Mouse (Mus musculus): ENCODE data around the gene Gm44805. TPM values are rescaled to one million over a fixed set of nuclear protein-coding genes. Genes with fewer than 3 reads are reported as not detected.
A peak's percentile ranks its signal among the peaks of the same experiment; 100 is the strongest.

The Gm44805 gene
- polyA plus RNA-seq, 1 experiment from 2014 or later = not detected

DNA sequence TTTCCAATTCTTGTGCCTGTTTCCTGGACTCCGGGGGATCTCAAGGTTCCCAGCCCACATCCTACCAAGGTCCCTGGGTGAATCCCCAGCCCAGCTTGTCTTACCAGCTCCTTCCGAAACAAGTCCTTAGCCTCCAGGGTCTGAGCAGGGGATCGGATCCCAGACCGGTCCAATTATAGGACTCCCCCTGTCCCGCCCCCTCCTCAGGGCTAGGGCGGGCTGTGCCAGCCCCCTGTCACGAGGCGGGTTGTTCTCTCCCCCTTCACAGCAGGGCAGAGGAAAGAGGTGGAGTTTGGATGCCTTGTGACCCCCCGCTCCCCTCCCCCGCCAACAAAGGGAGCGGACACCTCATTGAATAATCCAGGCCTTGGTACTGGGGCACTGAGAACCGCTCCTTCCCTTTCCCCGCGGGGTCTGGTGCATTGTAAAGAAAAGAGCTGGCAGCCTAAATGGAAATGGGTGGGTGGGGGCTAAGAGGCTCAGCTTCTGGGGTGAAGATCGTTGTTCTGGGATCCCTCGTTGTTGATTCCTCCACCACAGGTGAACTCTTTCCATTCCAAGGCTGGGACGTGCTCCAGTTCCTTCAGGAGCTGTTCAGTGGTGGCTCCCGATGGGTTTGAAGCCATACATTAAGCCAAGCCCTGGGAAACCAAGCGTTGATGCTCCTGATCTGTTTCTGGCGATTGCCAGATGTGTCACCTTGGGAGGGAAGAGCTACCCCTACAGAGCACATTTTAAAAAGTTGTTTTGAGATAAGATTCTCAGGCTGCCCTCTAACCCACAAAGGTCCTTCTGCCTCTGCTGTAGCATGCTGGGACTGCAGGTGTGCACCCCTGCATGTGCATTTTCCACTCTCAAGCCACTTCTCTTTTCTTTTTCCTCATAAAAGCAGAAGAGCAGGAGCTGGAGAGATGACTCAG is 17.9 kb upstream of the Gm44805 start, which contains the start of gene Apoe:
Gene Apoe (minus strand): TSS at position 282 of the 920 bp plus-strand sequence.
- 2% methylated on average over 20 of the region's 20 CpGs for WGBS
- H3K36me3 ChIP-seq = peaks cover 40% of the 10 kb centered on the region
- peaks cover 6% of the 10 kb centered on the region; the same call in 1 of the 2 replicates for H3K9me3 ChIP-seq
- no peaks in the 10 kb centered on the region for H3K27me3 ChIP-seq
- H3K9ac ChIP-seq = peak within 1 kb of the TSS; percentile 33
- H3K4me3 ChIP-seq = peak within 1 kb of the TSS; percentile 33
- H3K4me2 ChIP-seq (replicated peaks) = peak within 1 kb of the TSS; percentile 66
- no peak for ATAC-seq (ENCODE audit: insufficient number of reproducible peaks, insufficient read depth, low FRiP score, low TSS enrichment)
- H3K4me1 ChIP-seq = peaks cover 17% of the 10 kb centered on the region
- H3K27ac ChIP-seq = peak within 1 kb of the TSS; percentile 30; the same call in 1 of the 2 replicates

GRCm38 (mm10) chr7:19697949-19698906 is 17.0 kb upstream of the Gm44805 start:
- Histone ChIP-seq H3K4me3 (peak overlapping the region; percentile 33), H3K36me3 (peaks cover 31% of the 10 kb centered on the region), H3K9me3 (peaks cover 6% of the 10 kb centered on the region; the same call in 1 of the 2 replicates), H3K4me2 (replicated peaks) (peak overlapping the region; percentile 66), H3K4me1 (peaks cover 19% of the 10 kb centered on the region), H3K9ac (peak overlapping the region; percentile 33), H3K27ac (peak overlapping the region; percentile 26; the same call in 1 of the 2 replicates), H3K27me3 (no peaks in the 10 kb centered on the region)
- 2% methylated on average over 28 of the region's 28 CpGs for WGBS
- ATAC-seq (ENCODE audit: insufficient number of reproducible peaks, insufficient read depth, low FRiP score, low TSS enrichment) = no peak

DNA sequence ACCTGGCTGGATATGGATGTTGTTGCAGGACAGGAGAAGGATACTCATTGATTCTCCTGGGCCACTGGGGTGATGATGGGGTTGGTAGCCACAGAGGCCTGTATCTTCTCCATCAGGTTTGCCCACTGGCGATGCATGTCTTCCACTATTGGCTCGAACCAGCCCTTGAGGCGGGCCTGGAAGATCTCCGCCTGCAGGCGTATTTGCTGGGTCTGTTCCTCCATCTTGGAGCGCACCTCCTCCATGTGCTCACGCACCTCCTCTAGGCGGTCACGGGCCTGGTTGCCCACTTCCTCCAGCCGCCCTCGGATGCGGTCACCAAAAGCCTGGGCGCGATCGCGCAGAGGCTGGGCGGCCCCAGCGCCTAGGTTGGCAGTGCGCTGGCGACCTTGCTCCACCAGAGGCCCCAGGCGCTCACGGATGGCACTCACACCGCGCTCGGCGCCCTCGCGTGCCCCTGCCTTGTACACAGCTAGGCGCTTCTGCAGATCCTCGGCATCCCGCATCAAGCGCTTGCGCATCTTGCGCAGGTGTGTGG is 15.2 kb upstream of the Gm44805 start:
- Histone ChIP-seq H3K27me3 (no peaks in the 10 kb centered on the region), H3K36me3 (peaks cover 13% of the 10 kb centered on the region), H3K9me3 (peaks cover 6% of the 10 kb centered on the region; the same call in 1 of the 2 replicates), H3K4me3 (no peak overlapping the region), H3K4me1 (peaks cover 22% of the 10 kb centered on the region), H3K4me2 (replicated peaks) (no peak overlapping the region), H3K27ac (no peak overlapping the region), H3K9ac (no peak overlapping the region)
- ATAC-seq (ENCODE audit: insufficient number of reproducible peaks, insufficient read depth, low FRiP score, low TSS enrichment) = no peak
- 90% methylated on average over 34 of the region's 34 CpGs for WGBS

- ATAC-seq (ENCODE audit: insufficient number of reproducible peaks, insufficient read depth, low FRiP score, low TSS enrichment) = no peak
- no peak overlapping the region for H3K9ac ChIP-seq
- peaks cover 6% of the 10 kb centered on the region; the same call in 1 of the 2 replicates for H3K9me3 ChIP-seq
- H3K4me3 ChIP-seq = no peak overlapping the region
- no peak overlapping the region for H3K27ac ChIP-seq
- peaks cover 12% of the 10 kb centered on the region for H3K36me3 ChIP-seq
- no peak overlapping the region for H3K4me2 ChIP-seq (replicated peaks)
- no peaks in the 10 kb centered on the region for H3K27me3 ChIP-seq
- 83% methylated on average over 6 of the region's 6 CpGs for WGBS
- peaks cover 22% of the 10 kb centered on the region for H3K4me1 ChIP-seq
These were observed 14.7 kb upstream of the Gm44805 start for GRCm38 (mm10) chr7:19695881-19696280.

DNA sequence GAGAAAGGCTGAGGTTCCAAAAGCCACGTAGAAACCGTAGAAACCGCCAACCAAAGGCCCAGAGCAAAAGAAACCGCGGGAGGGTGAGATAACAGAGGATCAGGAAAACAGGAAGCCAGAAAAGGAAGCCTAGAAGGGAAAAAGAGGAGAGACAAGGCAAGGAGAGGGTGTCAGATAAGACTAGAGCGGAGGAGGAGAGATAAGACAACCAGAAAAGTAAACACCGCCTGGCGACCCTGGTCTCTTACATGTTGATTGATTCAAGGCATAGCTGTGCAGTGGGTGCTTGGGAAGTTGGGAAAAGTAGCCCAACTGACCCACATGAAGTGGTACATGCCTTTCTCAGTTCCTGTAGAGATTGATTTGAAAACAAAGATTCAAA is 14.0 kb upstream of the Gm44805 start:
- H3K9ac ChIP-seq = no peak overlapping the region
- no peak overlapping the region for H3K4me2 ChIP-seq (replicated peaks)
- H3K9me3 ChIP-seq = peaks cover 6% of the 10 kb centered on the region; the same call in 1 of the 2 replicates
- H3K4me3 ChIP-seq = no peak overlapping the region
- H3K36me3 ChIP-seq = peaks cover 12% of the 10 kb centered on the region
- 51% methylated on average over 8 of the region's 8 CpGs for WGBS
- H3K4me1 ChIP-seq = peaks cover 22% of the 10 kb centered on the region
- no peak for ATAC-seq (ENCODE audit: insufficient number of reproducible peaks, insufficient read depth, low FRiP score, low TSS enrichment)
- no peak overlapping the region for H3K27ac ChIP-seq
- no peaks in the 10 kb centered on the region for H3K27me3 ChIP-seq

- H3K4me3 ChIP-seq = no peak overlapping the region
- no peak overlapping the region for H3K9ac ChIP-seq
- ATAC-seq (ENCODE audit: insufficient number of reproducible peaks, insufficient read depth, low FRiP score, low TSS enrichment) = no peak
- peaks cover 12% of the 10 kb centered on the region for H3K36me3 ChIP-seq
- H3K4me2 ChIP-seq (replicated peaks) = no peak overlapping the region
- no peaks in the 10 kb centered on the region for H3K27me3 ChIP-seq
- H3K27ac ChIP-seq = no peak overlapping the region
- 84% methylated on average over 10 of the region's 10 CpGs for WGBS
- H3K9me3 ChIP-seq = peaks cover 6% of the 10 kb centered on the region; the same call in 1 of the 2 replicates
- peaks cover 21% of the 10 kb centered on the region for H3K4me1 ChIP-seq
These were observed 13.4 kb upstream of the Gm44805 start for GRCm38 (mm10) chr7:19694336-19695212.

DNA sequence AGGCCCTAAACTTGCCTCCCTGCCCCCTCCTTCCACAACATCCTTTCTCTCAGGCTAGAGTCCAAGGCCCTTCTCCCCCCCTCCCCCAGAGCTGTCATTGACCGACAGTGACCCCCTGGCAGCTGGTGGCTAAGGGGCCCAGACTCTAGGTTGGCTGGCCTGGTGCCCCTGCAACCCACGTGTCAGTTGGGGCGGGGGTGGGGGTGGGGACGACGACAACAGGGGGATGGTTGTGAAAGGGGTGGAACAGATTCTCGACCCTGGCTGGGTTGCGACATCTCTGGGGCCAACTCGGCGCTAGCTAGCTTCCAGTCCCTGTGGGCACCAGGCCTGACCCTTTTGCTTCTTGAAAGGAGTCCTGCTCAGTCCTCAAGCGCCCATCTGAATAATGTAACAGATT is 12.2 kb upstream of the Gm44805 start:
- peaks cover 6% of the 10 kb centered on the region; the same call in 1 of the 2 replicates for H3K9me3 ChIP-seq
- 0 out of 2 replicates have a peak overlapping the region, but pooled peaks have one; percentile 19 for H3K9ac ChIP-seq
- WGBS = 32% methylated on average over 10 of the region's 10 CpGs
- no peaks in the 10 kb centered on the region for H3K27me3 ChIP-seq
- ATAC-seq (ENCODE audit: insufficient number of reproducible peaks, insufficient read depth, low FRiP score, low TSS enrichment) = no peak
- H3K4me1 ChIP-seq = peaks cover 11% of the 10 kb centered on the region
- H3K4me2 ChIP-seq (replicated peaks) = no peak overlapping the region
- peaks cover 12% of the 10 kb centered on the region for H3K36me3 ChIP-seq
- no peak overlapping the region for H3K4me3 ChIP-seq
- no peak overlapping the region for H3K27ac ChIP-seq

DNA sequence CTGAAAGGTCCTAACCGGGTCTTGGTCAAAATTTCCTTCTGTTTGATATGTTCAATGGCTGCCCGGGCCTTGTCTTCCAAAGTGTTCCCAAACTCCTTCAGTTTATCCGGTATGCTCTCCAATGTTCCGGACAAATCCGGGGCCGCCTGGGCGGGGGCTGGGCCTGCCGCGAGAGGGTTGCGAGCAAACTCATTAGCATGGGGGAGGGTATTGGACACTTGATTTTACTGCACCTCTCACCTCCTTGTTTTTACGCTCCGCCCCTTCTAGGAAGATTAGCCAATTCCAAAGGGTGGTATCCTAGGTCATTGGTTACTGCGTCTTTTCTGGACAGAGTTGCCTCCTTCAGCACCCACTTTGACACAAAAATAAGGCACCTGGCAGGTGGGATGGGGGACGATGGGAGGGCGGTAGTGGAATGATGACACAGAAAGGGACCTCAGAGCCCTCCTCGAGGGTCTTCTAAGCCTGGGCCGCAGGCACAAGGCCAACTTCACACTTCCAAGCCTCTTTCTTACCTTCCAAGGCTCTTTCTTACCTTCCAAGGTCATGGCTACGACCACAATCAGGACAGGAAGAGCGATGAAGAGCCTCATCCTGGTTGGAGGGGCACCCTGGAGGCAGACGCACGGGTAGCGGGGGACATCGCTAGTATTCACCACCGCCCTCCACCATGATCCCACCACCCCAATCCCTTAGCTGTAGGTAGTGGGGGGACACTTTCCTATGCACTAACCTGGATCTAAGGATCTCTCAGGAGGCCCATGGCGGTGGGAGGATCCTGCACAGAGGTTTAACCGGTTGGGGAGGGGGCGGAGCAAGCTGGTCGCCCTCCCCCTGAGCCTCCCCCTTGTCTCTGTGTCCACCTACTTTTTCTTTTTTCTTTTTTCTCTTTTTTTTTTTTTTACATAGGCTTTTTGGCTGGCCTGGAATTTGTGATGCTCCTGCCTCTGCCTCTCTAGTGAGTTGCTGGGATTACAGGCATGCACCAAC is 10.9 kb upstream of the Gm44805 start, which contains the start of gene Apoc1:
Gene Apoc1 (minus strand): TSS at position 788 of the 993 bp plus-strand sequence.
- 0 out of 2 replicates have a peak within 1 kb of the TSS, but pooled peaks have one; percentile 19 for H3K9ac ChIP-seq
- H3K27me3 ChIP-seq = no peaks in the 10 kb centered on the region
- ATAC-seq (ENCODE audit: insufficient number of reproducible peaks, insufficient read depth, low FRiP score, low TSS enrichment) = no peak
- peaks cover 6% of the 10 kb centered on the region; the same call in 1 of the 2 replicates for H3K9me3 ChIP-seq
- H3K4me2 ChIP-seq (replicated peaks) = no peak within 1 kb of the TSS
- H3K4me3 ChIP-seq = no peak within 1 kb of the TSS
- H3K36me3 ChIP-seq = peaks cover 12% of the 10 kb centered on the region
- H3K27ac ChIP-seq = no peak within 1 kb of the TSS
- peaks cover 5% of the 10 kb centered on the region; the same call in 1 of the 2 replicates for H3K4me1 ChIP-seq
- WGBS = 50% methylated on average over 28 of the region's 28 CpGs

- no peak overlapping the region for H3K4me2 ChIP-seq (replicated peaks)
- H3K36me3 ChIP-seq = peaks cover 7% of the 10 kb centered on the region
- no peak overlapping the region for H3K4me3 ChIP-seq
- no peak overlapping the region for H3K27ac ChIP-seq
- H3K9me3 ChIP-seq = peaks cover 1% of the 10 kb centered on the region; the same call in 1 of the 2 replicates
- no peak overlapping the region for H3K9ac ChIP-seq
- H3K27me3 ChIP-seq = no peaks in the 10 kb centered on the region
- WGBS = 79% methylated on average over 6 of the region's 6 CpGs
- no peak for ATAC-seq (ENCODE audit: insufficient number of reproducible peaks, insufficient read depth, low FRiP score, low TSS enrichment)
- H3K4me1 ChIP-seq = peaks cover 10% of the 10 kb centered on the region; the same call in 1 of the 2 replicates
These were observed 10.2 kb upstream of the Gm44805 start for GRCm38 (mm10) chr7:19691434-19691833.
